16 mouse cellular contexts compared by ENCODE assay signal in the genomic region with DNA sequence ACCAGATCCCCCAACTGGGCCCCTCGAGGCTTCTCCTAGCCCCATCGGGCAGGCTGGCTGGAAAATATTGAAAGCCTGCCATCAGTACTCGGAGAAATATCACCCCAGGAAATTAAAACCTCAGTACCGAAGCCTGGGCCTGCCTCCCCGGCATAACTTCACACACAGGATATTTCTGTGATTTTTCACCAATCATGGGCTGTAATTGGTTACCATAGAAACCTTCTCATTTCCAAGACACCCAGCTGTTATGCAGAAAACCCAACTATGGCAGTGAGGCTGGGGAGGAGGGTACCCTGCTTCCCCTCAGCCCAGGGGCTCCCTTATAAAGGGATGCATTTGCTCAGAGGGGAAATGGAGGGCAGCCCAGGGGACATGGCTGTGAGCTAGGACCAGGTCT. TPM values are rescaled to one million over a fixed set of nuclear protein-coding genes. Genes with fewer than 3 reads are reported as not detected.
DNase-seq lines count a peak whose midpoint lies in the region; ATAC-seq lines count a peak whose summit lies in the region.
"Had no signal": no experiment of that assay in that cellular context is flagged by ENCODE, and none has a peak within 500 bp of the region (broad histone marks: within the 10 kb centered on the region; RNA-seq: fewer than 3 reads in every experiment).

No protein-coding gene starts in this region.

- intact Hi-C loops in left cerebral cortex, postnatal 25 days (cut with DNase I) = no loop called here

- ATAC-seq in embryonic facial prominence, embryonic 14.5 days (ENCODE audit: low read depth) = peak; percentile 30; the same call in 1 of the 2 replicates
- ATAC-seq in midbrain, embryonic 16.5 days = peak; percentile 63
- no peak for ATAC-seq in megakaryocyte-erythroid progenitor cell, adult 5-6 weeks (replicated peaks; ENCODE audit: low FRiP score, low TSS enrichment, poor library complexity, severe bottlenecking)
- ATAC-seq: activated CD4-positive, CD25-positive, alpha-beta regulatory T cell, adult 4 months had no signal

- no peak for DNase-seq in embryonic facial prominence, embryonic 14.5 days (ENCODE audit: low spot score)
- no peak for DNase-seq in embryonic facial prominence, embryonic 10.5 days (ENCODE audit: low spot score)
- DNase-seq in left cerebral cortex, postnatal 25 days (ENCODE audit: low spot score in 2 of 2) = peak; percentile 54 to 67
- DNase-seq in left cerebral cortex, adult 8-10 months (ENCODE audit: low spot score in 2 of 2) = no peak
- DNase-seq in forelimb bud, embryonic 11.5 days (ENCODE audit: low read depth, low spot score) = peak; percentile 20
- DNase-seq in kidney, postnatal 4 days = no peak
- DNase-seq: cerebellum, adult 18-20 months; heart, postnatal 14 days; kidney, adult 2 months; lung, adult 2 months had no signal

- no peak overlapping the region for H3K4me2 ChIP-seq in embryonic facial prominence, embryonic 14.5 days (ENCODE audit: low read depth, low read length)
- no peak overlapping the region for H3K4me2 ChIP-seq in midbrain, embryonic 16.5 days (ENCODE audit: low read length)
- H3K4me2 ChIP-seq: limb, embryonic 15.5 days; stomach, embryonic 15.5 days had no signal

- no peaks in the 10 kb centered on the region for H3K4me1 ChIP-seq in embryonic facial prominence, embryonic 14.5 days (ENCODE audit: control insufficient read depth, insufficient read depth, low read length)
- H3K4me1 ChIP-seq in embryonic facial prominence, embryonic 10.5 days = peaks cover 7% of the 10 kb centered on the region; the same call in 1 of the 2 replicates
- H3K4me1 ChIP-seq in midbrain, embryonic 16.5 days (ENCODE audit: control insufficient read depth, insufficient read depth, low read length) = peaks cover 35% of the 10 kb centered on the region
- H3K4me1 ChIP-seq: stomach, embryonic 15.5 days had no signal

- H3K27ac ChIP-seq in embryonic facial prominence, embryonic 14.5 days (replicated peaks; ENCODE audit: low read depth, low read length) = no peak overlapping the region
- no peak overlapping the region for H3K27ac ChIP-seq in embryonic facial prominence, embryonic 10.5 days (replicated peaks)
- H3K27ac ChIP-seq in midbrain, embryonic 16.5 days (ENCODE audit: low read length) = peak overlapping the region; percentile 61
- H3K27ac ChIP-seq: limb, embryonic 15.5 days; stomach, embryonic 15.5 days had no signal

- 43% methylated on average over 5 of the region's 5 CpGs for WGBS in embryonic facial prominence, embryonic 14.5 days
- 84% methylated on average over 5 of the region's 5 CpGs for WGBS in embryonic facial prominence, embryonic 10.5 days
- 49% methylated on average over 5 of the region's 5 CpGs for whole genome bisulfite sequencing in midbrain, embryonic 16.5 days

- H3K9me3 ChIP-seq in embryonic facial prominence, embryonic 14.5 days (ENCODE audit: control insufficient read depth, low read length) = no peaks in the 10 kb centered on the region
- H3K9me3 ChIP-seq in embryonic facial prominence, embryonic 10.5 days = no peaks in the 10 kb centered on the region
- H3K9me3 ChIP-seq in midbrain, embryonic 16.5 days (replicated peaks; ENCODE audit: control insufficient read depth, low read length, poor library complexity, severe bottlenecking) = no peaks in the 10 kb centered on the region
- H3K9me3 ChIP-seq: limb, embryonic 15.5 days; stomach, embryonic 15.5 days had no signal

- no peak overlapping the region for H3K9ac ChIP-seq in embryonic facial prominence, embryonic 14.5 days (ENCODE audit: low read depth, low read length)
- no peak overlapping the region for H3K9ac ChIP-seq in midbrain, embryonic 16.5 days (ENCODE audit: low read depth, low read length)
- H3K9ac ChIP-seq: limb, embryonic 15.5 days; stomach, embryonic 15.5 days had no signal

- H3K27me3 ChIP-seq in embryonic facial prominence, embryonic 14.5 days (replicated peaks; ENCODE audit: control insufficient read depth, insufficient read depth, low read length) = 0 out of 2 replicates have a peak, but pooled peaks cover 5% of the 10 kb centered on the region
- H3K27me3 ChIP-seq in embryonic facial prominence, embryonic 10.5 days (replicated peaks; ENCODE audit: low read depth, poor library complexity, severe bottlenecking) = no peaks in the 10 kb centered on the region
- no peaks in the 10 kb centered on the region for H3K27me3 ChIP-seq in midbrain, embryonic 16.5 days (ENCODE audit: control insufficient read depth, insufficient read depth, low read depth, low read length)
- H3K27me3 ChIP-seq: CH12.LX; limb, embryonic 15.5 days; stomach, embryonic 15.5 days had no signal

- no peaks in the 10 kb centered on the region for H3K36me3 ChIP-seq in embryonic facial prominence, embryonic 14.5 days (ENCODE audit: control insufficient read depth, insufficient read depth, low read length)
- H3K36me3 ChIP-seq in embryonic facial prominence, embryonic 10.5 days (replicated peaks) = no peaks in the 10 kb centered on the region
- no peaks in the 10 kb centered on the region for H3K36me3 ChIP-seq in midbrain, embryonic 16.5 days (ENCODE audit: control insufficient read depth, insufficient read depth, low read length)
- H3K36me3 ChIP-seq: limb, embryonic 15.5 days; stomach, embryonic 15.5 days had no signal

- H3K4me3 ChIP-seq in embryonic facial prominence, embryonic 14.5 days (ENCODE audit: low read depth, low read length) = no peak overlapping the region
- H3K4me3 ChIP-seq in embryonic facial prominence, embryonic 10.5 days = no peak overlapping the region
- no peak overlapping the region for H3K4me3 ChIP-seq in midbrain, embryonic 16.5 days (ENCODE audit: low read depth, low read length)
- H3K4me3 ChIP-seq: limb, embryonic 15.5 days; stomach, embryonic 15.5 days had no signal

RNA-seq across cellular contexts. Expression of gene Ajap1, which starts 46.7 kb away (rescaled TPM):
- polyA plus RNA-seq in embryonic facial prominence, embryonic 14.5 days (2014; fragmentation: Nextera tagmentation; extraction: Ambion mirVana) = 0.59 and 0.65 TPM in 2 replicates
- polyA plus RNA-seq in embryonic facial prominence, embryonic 10.5 days (2016; fragmentation: Nextera tagmentation; extraction: Ambion mirVana) = 1.3 and 1.7 TPM in 2 replicates
- 10 to 100 TPM; 53.5 to 57.1 TPM for total RNA-seq in left cerebral cortex, postnatal 25 days (2021)
- 10 to 100 TPM; 45.9 to 58.5 (median 52.9) TPM for total RNA-seq in left cerebral cortex, adult 8-10 months (2022)
- polyA plus RNA-seq in midbrain, embryonic 16.5 days (2015; fragmentation: Nextera tagmentation; extraction: Ambion mirVana) = 10.0 and 15.0 TPM in 2 replicates
- not detected in 2 replicates for total RNA-seq in megakaryocyte-erythroid progenitor cell, adult 5-6 weeks (2014; fragmentation: Nextera tagmentation)
- not detected in 2 replicates for total RNA-seq in megakaryocyte-erythroid progenitor cell, adult 5-6 weeks (2017)
- total RNA-seq: CH12.LX had no signal
- polyA plus RNA-seq: activated CD4-positive, CD25-positive, alpha-beta regulatory T cell, adult 4 months had no signal

Comparison
In these comparisons a context has a peak if more than half of its experiments do, and no peak if none do; other contexts are left out.
1. DNase-seq: peak in left cerebral cortex, postnatal 25 days (2 of 2) and forelimb bud, embryonic 11.5 days (single experiment); none in embryonic facial prominence, embryonic 14.5 days (single experiment), embryonic facial prominence, embryonic 10.5 days (single experiment), left cerebral cortex, adult 8-10 months (0 of 2) and kidney, postnatal 4 days (0 of 2).
2. RNA of gene Ajap1, which starts 46.7 kb away (total RNA-seq): 53.5 to 57.1 TPM in left cerebral cortex, postnatal 25 days and 45.9 to 58.5 TPM in left cerebral cortex, adult 8-10 months; not detected in megakaryocyte-erythroid progenitor cell, adult 5-6 weeks; every median in the first group is over 10 times any median in the second.